Mouse (Mus musculus) thymus, adult 2 months (tissue): ENCODE data around the gene Hnrnpl. TPM values are rescaled to one million over a fixed set of nuclear protein-coding genes. Genes with fewer than 3 reads are reported as not detected.
A peak's percentile ranks its signal among the peaks of the same experiment; 100 is the strongest.

Experiments used
- DNase-seq: peaks from one replicate; pipeline ENCODE4 v3.0.0; 2021
- H3K27ac ChIP-seq: fragments of 200-500 bp; 2 replicates; pipeline ENCODE4 v1.5.1; 2012; ENCODE audit warnings: low read length, control low read depth; ENCODE audit not compliant: control insufficient read depth, insufficient read depth
- H3K27me3 ChIP-seq: fragments of 200-500 bp; 2 replicates; pipeline ENCODE4 v1.6.1; 2012; ENCODE audit warnings: mild to moderate bottlenecking, low read length, moderate library complexity, mixed read lengths; ENCODE audit not compliant: control insufficient read depth, insufficient read depth
- H3K36me3 ChIP-seq: fragments of 200-500 bp; 2 replicates; pipeline ENCODE4 v1.6.1; 2012; ENCODE audit warnings: mild to moderate bottlenecking, low read length, moderate library complexity; ENCODE audit not compliant: control insufficient read depth, insufficient read depth
- H3K4me1 ChIP-seq: fragments of 200-500 bp; replicated peaks from 2 replicates; pipeline ENCODE4 v1.6.1; 2012; ENCODE audit warnings: low read length; ENCODE audit not compliant: control insufficient read depth, insufficient read depth
- H3K4me3 ChIP-seq: fragments of 200-500 bp; 2 replicates; pipeline ENCODE4 v1.5.1; 2012; ENCODE audit warnings: mild to moderate bottlenecking, low read length, control low read depth, moderate library complexity; ENCODE audit not compliant: control insufficient read depth, insufficient read depth
- CTCF ChIP-seq: fragments of 200-500 bp; IDR thresholded peaks from 2 replicates; pipeline ENCODE4 v1.5.1; 2012; ENCODE audit warnings: mild to moderate bottlenecking, control low read depth, low read length, moderate library complexity, borderline replicate concordance; ENCODE audit not compliant: control insufficient read depth, poor library complexity, insufficient read depth; ENCODE audit errors: extremely low read depth
- POLR2A ChIP-seq: fragments of 200-500 bp; IDR thresholded peaks from 2 replicates; pipeline ENCODE4 v1.6.1; 2012; ENCODE audit warnings: mild to moderate bottlenecking, low read length, control low read depth, moderate library complexity; ENCODE audit not compliant: control insufficient read depth, poor library complexity, insufficient read depth; ENCODE audit errors: extremely low read depth
- WGBS: fragments of 180-500 bp; shearing (Covaris S2); methylation state at CpG from one replicate; pipeline ENCODE4 v1.1.7; 2018; 5-methylcytosine and 5-hydroxymethylcytosine counted together
- polyA plus RNA-seq: library from polyadenylated mRNA; depleted of rRNA; stranded (reverse); fragments of >200 nt; gene quantifications from 2 replicates; pipeline ENCODE4 v1.2.3, GENCODE M21; 2012

Hnrnpl gene
- polyA plus RNA-seq, 1 experiment = 568 TPM

- Histone ChIP-seq H3K4me3 (peak overlapping the region; percentile 54), H3K27ac (peak overlapping the region; percentile 57)
Observed at GRCm38 (mm10) chr7:28789235-28789634, 19.1 kb upstream of the Hnrnpl start.

GRCm38 (mm10) chr7:28790066-28790806 is 18.1 kb upstream of the Hnrnpl start:
- DNase-seq = no peak
- Histone ChIP-seq H3K27me3 (no peaks in the 10 kb centered on the region), H3K4me1 (peaks cover 47% of the 10 kb centered on the region), H3K36me3 (no peaks in the 10 kb centered on the region), H3K4me3 (no peak overlapping the region), H3K27ac (peak overlapping the region; percentile 57; the same call in 1 of the 2 replicates)
- 84% methylated on average over 8 of the region's 8 CpGs for WGBS
- TF ChIP-seq CTCF (peak; percentile 52; the same call in 1 of the 2 replicates), POLR2A (no peak)

More at GRCm38 (mm10) chr7:28789235-28789634, 19.1 kb upstream of the Hnrnpl start:
- DNase-seq = no peak
- H3K4me1 ChIP-seq = peaks cover 57% of the 10 kb centered on the region
- no peaks in the 10 kb centered on the region for H3K27me3 ChIP-seq
- TF ChIP-seq CTCF = no peak
- no peak for TF ChIP-seq POLR2A
- H3K36me3 ChIP-seq = no peaks in the 10 kb centered on the region
- 65% methylated on average over 3 of the region's 3 CpGs for WGBS

DNA sequence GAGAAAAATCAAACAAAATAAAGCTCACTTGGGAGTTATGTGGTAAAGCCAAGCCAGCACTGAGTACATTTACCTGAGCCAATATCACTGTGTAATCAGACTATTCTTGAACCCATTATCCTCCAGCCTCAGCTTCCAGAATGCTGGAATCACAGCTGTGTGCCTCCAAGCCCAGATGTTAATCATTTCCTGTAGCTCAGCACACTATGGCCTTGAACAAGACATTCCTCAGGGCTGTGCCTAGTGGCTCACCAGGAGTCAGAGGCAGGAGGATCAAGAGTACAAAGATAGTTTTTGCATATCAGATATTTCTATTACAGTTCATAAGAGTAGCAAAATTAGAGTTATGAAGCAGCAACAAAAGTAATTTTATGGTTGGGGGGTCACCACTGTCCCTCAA is 16.6 kb upstream of the Hnrnpl start:
- H3K27me3 ChIP-seq = no peaks in the 10 kb centered on the region
- no peak for DNase-seq
- peak overlapping the region; percentile 84 for H3K27ac ChIP-seq
- peaks cover 54% of the 10 kb centered on the region for H3K4me1 ChIP-seq
- H3K4me3 ChIP-seq = no peak overlapping the region
- TF ChIP-seq POLR2A (no peak), CTCF (no peak)
- H3K36me3 ChIP-seq = no peaks in the 10 kb centered on the region

DNA sequence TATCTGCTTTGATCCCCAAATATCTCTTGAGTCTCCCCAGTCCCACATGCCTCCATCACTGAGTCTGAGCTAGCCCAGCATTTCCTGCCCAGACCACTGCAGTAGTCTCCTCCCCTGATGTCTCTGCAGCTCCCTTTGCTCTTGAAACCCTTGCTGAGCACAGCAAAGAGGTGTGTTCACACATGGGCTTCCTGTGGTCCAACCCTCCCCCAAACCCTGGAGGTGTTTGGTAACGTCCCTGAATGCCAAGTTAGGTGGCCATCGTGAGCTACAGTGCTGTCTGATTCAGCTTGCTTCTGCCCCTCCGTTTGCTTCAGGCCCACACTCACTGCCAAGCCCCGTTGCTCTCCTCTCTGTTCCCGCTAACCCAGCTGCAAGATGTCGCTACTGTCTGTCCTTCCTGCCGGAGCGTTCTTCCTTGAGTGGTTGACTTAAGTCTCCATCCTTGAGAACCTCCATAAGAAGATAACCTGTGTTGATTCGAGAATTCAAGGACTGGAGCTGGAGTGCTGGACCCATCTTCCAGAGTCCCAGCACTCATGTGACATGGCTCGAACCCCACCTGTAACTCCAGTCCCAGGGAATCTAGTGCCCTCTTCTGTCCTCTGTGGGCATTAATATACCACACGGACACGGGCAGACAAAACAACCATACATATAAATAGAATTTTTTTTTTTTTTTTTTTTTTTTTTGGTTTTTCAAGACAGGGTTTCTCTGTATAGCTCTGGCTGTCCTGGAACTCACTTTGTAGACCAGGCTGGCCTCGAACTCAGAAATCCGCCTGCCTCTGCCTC is 15.8 kb upstream of the Hnrnpl start:
- 47% methylated on average over 14 of the region's 14 CpGs for WGBS
- H3K27ac ChIP-seq = peak overlapping the region; percentile 84
- peak; percentile 52 for DNase-seq
- H3K4me3 ChIP-seq = peak overlapping the region; percentile 10; the same call in 1 of the 2 replicates
- 0 out of 2 replicates have a peak, but pooled peaks have one; percentile 12 for TF ChIP-seq CTCF
- no peak for TF ChIP-seq POLR2A
- H3K36me3 ChIP-seq = no peaks in the 10 kb centered on the region; the same call in 1 of the 2 replicates
- peaks cover 61% of the 10 kb centered on the region for H3K4me1 ChIP-seq
- H3K27me3 ChIP-seq = no peaks in the 10 kb centered on the region

DNA sequence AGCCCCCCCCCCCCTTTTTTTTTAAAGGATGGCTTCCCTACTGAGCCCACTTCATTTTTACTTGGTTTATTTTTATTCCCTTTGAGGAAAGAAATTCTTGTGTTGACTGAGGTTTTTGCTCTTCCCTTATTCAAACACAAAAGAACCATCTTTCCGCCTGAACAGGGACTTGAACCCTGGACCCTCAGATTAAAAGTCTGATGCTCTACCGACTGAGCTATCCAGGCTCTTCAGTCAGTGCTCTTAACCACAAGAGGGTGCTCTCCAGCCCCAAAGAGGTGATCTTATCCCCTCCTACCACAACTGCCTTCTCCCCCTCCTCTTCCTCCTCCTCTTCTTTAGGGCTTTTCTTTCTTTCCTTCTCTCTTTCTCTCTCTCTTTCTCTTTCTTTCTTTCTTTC is 14.5 kb upstream of the Hnrnpl start:
- no peak for TF ChIP-seq POLR2A
- no peak for TF ChIP-seq CTCF
- H3K36me3 ChIP-seq = peaks cover 8% of the 10 kb centered on the region
- no peak overlapping the region for H3K27ac ChIP-seq
- no peaks in the 10 kb centered on the region for H3K27me3 ChIP-seq
- peak; percentile 64 for DNase-seq
- peaks cover 54% of the 10 kb centered on the region for H3K4me1 ChIP-seq
- H3K4me3 ChIP-seq = no peak overlapping the region
- WGBS = 47% methylated on average over 2 of the region's 2 CpGs

DNA sequence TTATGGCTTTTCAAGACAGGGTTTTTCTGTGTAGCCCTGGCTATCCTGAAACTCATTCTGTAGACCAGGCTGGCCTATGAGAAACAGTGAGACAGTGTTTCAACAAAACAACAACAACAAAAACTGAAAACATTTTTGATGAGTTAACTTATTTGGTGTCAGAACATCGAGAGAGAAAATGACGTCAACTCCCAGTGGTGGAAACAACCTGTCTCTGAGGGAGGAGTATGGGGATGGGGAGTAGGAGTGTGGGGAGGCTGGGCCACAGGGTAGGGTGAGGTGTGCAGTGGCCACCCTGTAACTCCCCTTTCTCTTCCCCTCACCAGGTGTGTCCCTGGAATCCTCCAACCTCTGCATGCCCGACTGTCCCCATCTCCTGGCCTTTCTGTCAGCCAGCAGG is 13.8 kb upstream of the Hnrnpl start:
- Histone ChIP-seq H3K27me3 (no peaks in the 10 kb centered on the region), H3K27ac (no peak overlapping the region), H3K36me3 (peaks cover 9% of the 10 kb centered on the region), H3K4me3 (no peak overlapping the region), H3K4me1 (peaks cover 51% of the 10 kb centered on the region)
- no peak for DNase-seq
- WGBS = 91% methylated on average over 3 of the region's 3 CpGs
- no peak for TF ChIP-seq CTCF
- no peak for TF ChIP-seq POLR2A
